Mouse (Mus musculus) CH12.LX (cell line): ENCODE data around the gene Tmem35b. TPM values are rescaled to one million over a fixed set of nuclear protein-coding genes. Genes with fewer than 3 reads are reported as not detected.

Experiments used
- DNase-seq: peaks from one replicate; pipeline ENCODE4 v3.0.0-alpha.2; 2013; ENCODE audit errors: extremely low read depth
- H3K27ac ChIP-seq: 2 replicates; pipeline ENCODE4 v1.5.1; 2012; ENCODE audit warnings: low read depth, mild to moderate bottlenecking, control low read depth, moderate library complexity; ENCODE audit not compliant: insufficient read depth
- H3K27me3 ChIP-seq: replicated peaks from 2 replicates; pipeline ENCODE3; 2012; ENCODE audit warnings: inconsistent platforms
- H3K36me3 ChIP-seq, 2 experiments: replicated peaks in 1 of 2; 2 replicates each; pipeline versions ENCODE3 to v1.6.1; 2012; ENCODE audit warnings: inconsistent platforms in 1 of 2, low read length in 1 of 2, mild to moderate bottlenecking in 1 of 2, mixed read lengths in 1 of 2, moderate library complexity in 1 of 2; ENCODE audit not compliant: control insufficient read depth in 1 of 2, insufficient read depth in 1 of 2
- H3K4me1 ChIP-seq, 2 experiments: 2 replicates each; pipeline ENCODE4 v1.6.1; 2012; ENCODE audit warnings: inconsistent platforms in 1 of 2, moderate library complexity in 1 of 2; ENCODE audit not compliant: insufficient read depth in 2 of 2, control insufficient read depth in 1 of 2
- H3K4me2 ChIP-seq: 2 replicates; pipeline ENCODE4 v1.6.1; 2012; ENCODE audit warnings: low read depth, mild to moderate bottlenecking, control low read depth; ENCODE audit not compliant: poor library complexity, insufficient read depth, severe bottlenecking
- H3K4me3 ChIP-seq, 3 experiments: fragments of 150-350 bp in 1 of 3; sonication (generic) in 1 of 3; replicated peaks in 1 of 3; 2 replicates each; pipeline versions ENCODE3 to v1.5.1; 2011 to 2012; ENCODE audit warnings: low read depth in 2 of 3, low read length in 2 of 3, mild to moderate bottlenecking in 2 of 3, moderate library complexity in 2 of 3, control low read depth in 1 of 3, improper control_type of control experiment in 1 of 3, inconsistent platforms in 1 of 3, mixed read lengths in 1 of 3; ENCODE audit not compliant: poor library complexity in 1 of 3
- H3K79me2 ChIP-seq: replicated peaks from 2 replicates; pipeline ENCODE4 v1.6.1; 2012; ENCODE audit warnings: mild to moderate bottlenecking, moderate library complexity; ENCODE audit not compliant: control insufficient read depth, poor library complexity, insufficient read depth, severe bottlenecking; ENCODE audit errors: extremely low read depth
- H3K9ac ChIP-seq: 2 replicates; pipeline ENCODE4 v1.6.1; 2012; ENCODE audit warnings: low read depth, mild to moderate bottlenecking, control low read depth, moderate library complexity; ENCODE audit not compliant: insufficient read depth
- H3K9me3 ChIP-seq: replicated peaks from 2 replicates; pipeline ENCODE3; 2012; ENCODE audit warnings: low read length, inconsistent platforms, mixed read lengths
- CHD1 ChIP-seq: IDR thresholded peaks from 2 replicates; pipeline ENCODE4 v1.6.1; 2012; ENCODE audit warnings: low read depth, low read length, improper control_type of control experiment, inconsistent platforms
- CTCF ChIP-seq, 2 experiments: IDR thresholded peaks in 1 of 2; conservative IDR thresholded peaks in 1 of 2; 2 replicates each; pipeline ENCODE4 v1.5.1; 2011 to 2012; ENCODE audit warnings: low read depth in 2 of 2, low read length in 2 of 2, improper control_type of control experiment in 1 of 2, inconsistent platforms in 1 of 2, mild to moderate bottlenecking in 1 of 2, moderate library complexity in 1 of 2
- E2F4 ChIP-seq: IDR thresholded peaks from 2 replicates; pipeline ENCODE4 v1.6.1; 2011; ENCODE audit warnings: low read depth, low read length, improper control_type of control experiment; ENCODE audit not compliant: insufficient replicate concordance
- EP300 ChIP-seq: IDR thresholded peaks from 2 replicates; pipeline ENCODE4 v1.6.1; 2011; ENCODE audit warnings: low read length, improper control_type of control experiment
- HCFC1 ChIP-seq: IDR thresholded peaks from 2 replicates; pipeline ENCODE4 v1.6.1; 2012; ENCODE audit warnings: low read depth, mild to moderate bottlenecking, inconsistent platforms, low read length, improper control_type of control experiment
- IRF4 ChIP-seq: IDR thresholded peaks from 2 replicates; pipeline ENCODE4 v1.6.1; 2014; ENCODE audit warnings: low read depth, mild to moderate bottlenecking, inconsistent platforms, low read length, improper control_type of control experiment
- JUN ChIP-seq: IDR thresholded peaks from 2 replicates; pipeline ENCODE4 v1.6.1; 2011; ENCODE audit warnings: low read depth, mild to moderate bottlenecking, low read length, improper control_type of control experiment, moderate library complexity; ENCODE audit not compliant: insufficient read depth
- MAFK ChIP-seq: IDR thresholded peaks from 2 replicates; pipeline ENCODE4 v1.6.1; 2011; ENCODE audit warnings: low read length, improper control_type of control experiment; ENCODE audit not compliant: insufficient replicate concordance
- MAX ChIP-seq: IDR thresholded peaks from 2 replicates; pipeline ENCODE4 v1.6.1; 2011; ENCODE audit warnings: low read length, improper control_type of control experiment
- MAZ ChIP-seq: IDR thresholded peaks from 2 replicates; pipeline ENCODE4 v1.6.1; 2012; ENCODE audit warnings: low read depth, mild to moderate bottlenecking, inconsistent platforms, low read length, improper control_type of control experiment, moderate library complexity
- MXI1 ChIP-seq: IDR thresholded peaks from 2 replicates; pipeline ENCODE4 v1.6.1; 2011; ENCODE audit warnings: mild to moderate bottlenecking, low read depth, low read length, improper control_type of control experiment
- NELFE ChIP-seq: IDR thresholded peaks from 2 replicates; pipeline ENCODE4 v1.6.1; 2011; ENCODE audit warnings: low read depth, low read length, improper control_type of control experiment
- NRF1 ChIP-seq: IDR thresholded peaks from 2 replicates; pipeline ENCODE4 v1.6.1; 2014; ENCODE audit warnings: low read depth, mild to moderate bottlenecking, inconsistent platforms, low read length, improper control_type of control experiment, moderate library complexity
- PAX5 ChIP-seq: IDR thresholded peaks from 2 replicates; pipeline ENCODE4 v1.6.1; 2012; ENCODE audit warnings: low read length, inconsistent platforms, mixed read lengths
- POLR2A ChIP-seq: IDR thresholded peaks from 2 replicates; pipeline ENCODE4 v1.6.1; 2011; ENCODE audit warnings: low read depth, mild to moderate bottlenecking, improper control_type of control experiment, low read length
- POLR2AphosphoS2 ChIP-seq: IDR thresholded peaks from 2 replicates; pipeline ENCODE4 v1.6.1; 2011; ENCODE audit warnings: low read depth, low read length, improper control_type of control experiment
- RAD21 ChIP-seq: IDR thresholded peaks from 2 replicates; pipeline ENCODE4 v1.6.1; 2011; ENCODE audit warnings: low read depth, mild to moderate bottlenecking, low read length, improper control_type of control experiment, moderate library complexity
- RCOR1 ChIP-seq: conservative IDR thresholded peaks from 2 replicates; pipeline ENCODE4 v1.6.1; 2012; ENCODE audit warnings: low read depth, mild to moderate bottlenecking, inconsistent platforms, low read length, improper control_type of control experiment
- SIN3A ChIP-seq: IDR thresholded peaks from 2 replicates; pipeline ENCODE4 v1.6.1; 2012; ENCODE audit warnings: low read length, improper control_type of control experiment, inconsistent platforms
- UBTF ChIP-seq: IDR thresholded peaks from 2 replicates; pipeline ENCODE4 v1.6.1; 2012; ENCODE audit warnings: low read depth, mild to moderate bottlenecking, inconsistent platforms, low read length, improper control_type of control experiment, moderate library complexity
- ZKSCAN1 ChIP-seq: IDR thresholded peaks from 2 replicates; pipeline ENCODE4 v1.6.1; 2012; ENCODE audit warnings: low read depth, inconsistent platforms, low read length, improper control_type of control experiment, borderline replicate concordance
- dilution Hi-C: fragments of 300-500 bp; cut with MboI; formaldehyde crosslinking; loops from 2 replicates; pipeline ENCODE4 v1.14.3; 2020; ENCODE audit warnings: low sequenced_read_pairs; ENCODE audit not compliant: extremely low pct_unique_long_range_greater_than_20kb, extremely low pct_ligation_motif_present
- in situ Hi-C: fragments of 300-500 bp; cut with MboI; formaldehyde crosslinking; loops from 3 replicates; pipeline ENCODE4 v1.14.3; 2019; ENCODE audit warnings: low sequenced_read_pairs, low pct_ligation_motif_present, low pct_unique_long_range_greater_than_20kb, mixed read lengths
- polyA plus RNA-seq: library from polyadenylated mRNA; unstranded; fragments of >175 nt; gene quantifications from 2 replicates; pipeline ENCODE4 v1.2.1, GENCODE M21; 2012; ENCODE audit warnings: low read depth; ENCODE audit not compliant: insufficient read length
- total RNA-seq, 2 experiments: library from RNA; depleted of rRNA; stranded (reverse); fragments of 300-350 nt in 1 of 2; fragments of >200 nt in 1 of 2; gene quantifications; 2 replicates each; pipeline ENCODE4 v1.2.3; 2012 to 2014

Gene Tmem35b
- total and polyA plus RNA-seq, 3 experiments = 7.1 to 14.2 (median 9.4) TPM

- Histone ChIP-seq H3K9me3 (peaks cover 3% of the 10 kb centered on the region), H3K27ac (no peak overlapping the region), H3K79me2 (no peaks in the 10 kb centered on the region), H3K9ac (no peak overlapping the region), H3K27me3 (peaks cover 76% of the 10 kb centered on the region)
- dilution Hi-C loops = no loop called here
- in situ Hi-C loops = no loop called here
- DNase-seq = no peak
- TF ChIP-seq RAD21 (no peak), EP300 (no peak), RCOR1 (no peak), POLR2A (no peak), MAZ (no peak), CHD1 (no peak), MAX (no peak), E2F4 (no peak), JUN (no peak), CTCF (conservative IDR thresholded peaks at IDR 0.05 in 1 of 2, IDR thresholded peaks at IDR 0.05 in 1 of 2; ENCODE audit: low read depth in 2 of 2, low read length in 2 of 2) (no peak), IRF4 (no peak), NRF1 (no peak), PAX5 (no peak), ZKSCAN1 (no peak), NELFE (no peak), UBTF (no peak), MAFK (no peak)
- TF ChIP-seq, all 38 proteins: peak for 0
- H3K36me3 ChIP-seq = no peaks in the 10 kb centered on the region
- H3K4me1 ChIP-seq = peaks cover 4 to 5% of the 10 kb centered on the region in 2 experiments; a peak in 3 of 4 replicates
- no peak overlapping the region for H3K4me3 ChIP-seq
- no peak overlapping the region for H3K4me2 ChIP-seq
These were observed 49.1 kb downstream of the Tmem35b start for GRCm38 (mm10) chr4:127172614-127173013.

GRCm38 (mm10) chr4:127173461-127173860 lies 50.0 kb downstream of the Tmem35b start:
- in situ Hi-C loops = no loop called here
- Histone ChIP-seq H3K4me3 (no peak overlapping the region), H3K4me1 (peaks cover 3 to 4% of the 10 kb centered on the region in 2 experiments; a peak in 3 of 4 replicates), H3K36me3 (no peaks in the 10 kb centered on the region), H3K79me2 (no peaks in the 10 kb centered on the region), H3K4me2 (no peak overlapping the region), H3K27ac (no peak overlapping the region), H3K9ac (no peak overlapping the region), H3K27me3 (peaks cover 76% of the 10 kb centered on the region), H3K9me3 (peaks cover 3% of the 10 kb centered on the region)
- TF ChIP-seq MXI1 = peak; percentile 84
- TF ChIP-seq POLR2AphosphoS2 = no peak
- TF ChIP-seq NRF1 = no peak
- TF ChIP-seq EP300 = no peak
- no peak for TF ChIP-seq ZKSCAN1
- TF ChIP-seq MAZ = no peak
- TF ChIP-seq E2F4 = no peak
- TF ChIP-seq HCFC1 = no peak
- no peak for TF ChIP-seq POLR2A
- peak; percentile 98 for TF ChIP-seq SIN3A
- DNase-seq = peak; percentile 59
- dilution Hi-C loops = no loop called here
